Mouse (Mus musculus) E14TG2a.4 (cell line): ENCODE results near the gene Suco.

ENCODE experiments used
- CTCF ChIP-seq: conservative IDR thresholded peaks from 2 replicates; pipeline ENCODE4 v1.5.1; 2014; ENCODE audit warnings: low read length
- NANOG ChIP-seq: IDR thresholded peaks from 2 replicates; pipeline ENCODE4 v1.6.1; 2014; ENCODE audit warnings: borderline replicate concordance, low read length, mixed read lengths

DNA sequence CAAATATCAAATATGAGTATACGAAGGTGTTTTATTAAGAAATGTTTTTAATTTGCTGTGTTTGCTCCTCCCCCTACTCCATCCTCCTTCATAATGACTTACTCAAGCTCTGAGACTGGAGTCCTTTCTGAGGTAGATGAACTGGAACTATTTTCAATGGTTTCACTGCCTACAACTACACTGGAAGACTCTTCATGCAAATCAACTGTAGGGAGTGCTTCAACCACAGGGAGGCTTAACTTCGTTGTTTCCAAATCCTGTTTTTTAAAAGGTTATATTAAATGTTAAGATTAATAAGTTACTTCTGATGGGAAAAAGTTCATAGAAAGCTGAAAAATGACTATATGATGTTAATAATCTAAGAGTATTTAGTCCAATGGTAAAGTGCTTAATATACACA lies 17.2 kb downstream of the Suco start:
- TF ChIP-seq CTCF (no peak), NANOG (no peak)
